ENCODE assay signal across 8 mouse cellular contexts in genomic region chr1:151343571-151344282, GRCm38 (mm10). TPM values are rescaled to one million over a fixed set of nuclear protein-coding genes. Genes with fewer than 3 reads are reported as not detected.
DNase-seq lines count a peak whose midpoint lies in the region; ATAC-seq lines count a peak whose summit lies in the region.

No protein-coding gene starts in this region.

- peak overlapping the region; percentile 95 for H3K27ac ChIP-seq in kidney, embryonic 15.5 days
- peak overlapping the region; percentile 79 for H3K27ac ChIP-seq in stomach, embryonic 15.5 days

- peak; percentile 15 for ATAC-seq in granulocyte monocyte progenitor cell, adult 5-6 weeks (replicated peaks; ENCODE audit: poor library complexity, severe bottlenecking)
- no peak for ATAC-seq in kidney, embryonic 15.5 days (replicated peaks; ENCODE audit: low FRiP score)
- peak; percentile 24 for ATAC-seq in megakaryocyte progenitor cell, adult 5-6 weeks (replicated peaks; ENCODE audit: poor library complexity)
- ATAC-seq in stomach, embryonic 15.5 days (ENCODE audit: insufficient read depth, low FRiP score, low read depth) = no peak

- WGBS in kidney, embryonic 15.5 days = under 1% methylated on average over 17 of the region's 17 CpGs
- 2% methylated on average over 17 of the region's 17 CpGs for WGBS in stomach, embryonic 15.5 days

- peak overlapping the region; percentile 75 for H3K4me2 ChIP-seq in kidney, embryonic 15.5 days
- H3K4me2 ChIP-seq in stomach, embryonic 15.5 days = peak overlapping the region; percentile 62

- intact Hi-C loops in gastrocnemius, postnatal 14 days (cut with DNase I; ENCODE audit: low total_unique reads) = no loop called here

- peak; percentile 11 for DNase-seq in gastrocnemius, adult 18-20 months (ENCODE audit: low spot score)
- no peak for DNase-seq in gastrocnemius, postnatal 14 days
- peak; percentile 37 for DNase-seq in c-Kit-positive CD71-positive TER-119-negative erythroid progenitor cells, embryonic 14.5 days (ENCODE audit: low read depth)
- no peak for DNase-seq in gastrocnemius, postnatal 25 days

- no peaks in the 10 kb centered on the region for H3K27me3 ChIP-seq in kidney, embryonic 15.5 days
- no peaks in the 10 kb centered on the region for H3K27me3 ChIP-seq in stomach, embryonic 15.5 days (replicated peaks)

- peaks cover 48% of the 10 kb centered on the region for H3K4me1 ChIP-seq in kidney, embryonic 15.5 days
- H3K4me1 ChIP-seq in stomach, embryonic 15.5 days = peaks cover 21% of the 10 kb centered on the region; the same call in 1 of the 2 replicates

- no peaks in the 10 kb centered on the region for H3K9me3 ChIP-seq in kidney, embryonic 15.5 days (replicated peaks)
- H3K9me3 ChIP-seq in stomach, embryonic 15.5 days = no peaks in the 10 kb centered on the region

- H3K4me3 ChIP-seq in kidney, embryonic 15.5 days (replicated peaks) = peak overlapping the region; percentile 92
- H3K4me3 ChIP-seq in stomach, embryonic 15.5 days (replicated peaks) = peak overlapping the region; percentile 85

- H3K9ac ChIP-seq in kidney, embryonic 15.5 days = peak overlapping the region; percentile 88
- 0 out of 2 replicates have a peak overlapping the region, but pooled peaks have one; percentile 18 for H3K9ac ChIP-seq in stomach, embryonic 15.5 days

- no peaks in the 10 kb centered on the region for H3K36me3 ChIP-seq in kidney, embryonic 15.5 days
- no peaks in the 10 kb centered on the region for H3K36me3 ChIP-seq in stomach, embryonic 15.5 days

RNA-seq across cellular contexts. Expression of gene Ivns1abp, which starts 0.6 kb away (rescaled TPM):
- 100 to 1,000 TPM; 113 to 161 TPM for total RNA-seq in gastrocnemius, adult 18-20 months (2021)
- 100 to 1,000 TPM; 109 TPM for total RNA-seq in gastrocnemius, postnatal 14 days (2021)
- total RNA-seq in granulocyte monocyte progenitor cell, adult 5-6 weeks (2014; fragmentation: Nextera tagmentation) = 284 and 329 TPM in 2 replicates
- total RNA-seq in granulocyte monocyte progenitor cell, adult 5-6 weeks (2017) = 441 and 484 TPM in 2 replicates
- polyA plus RNA-seq in kidney, embryonic 15.5 days (2015; fragmentation: Nextera tagmentation; extraction: Ambion mirVana) = 421 and 464 TPM in 2 replicates
- 277 and 293 TPM in 2 replicates for total RNA-seq in megakaryocyte progenitor cell, adult 5-6 weeks (2015)
- total RNA-seq in megakaryocyte progenitor cell, adult 5-6 weeks (2017) = 330 and 449 TPM in 2 replicates
- polyA plus RNA-seq in stomach, embryonic 15.5 days (2015; fragmentation: Nextera tagmentation; extraction: Ambion mirVana) = 206 and 241 TPM in 2 replicates
- 100 to 1,000 TPM in 1 of 2 experiments, 10 to 100 TPM in 1; 92.3 to 113 TPM for total RNA-seq in gastrocnemius, postnatal 25 days (2021)

Comparison
In these comparisons a context has a peak if more than half of its experiments do, and no peak if none do; other contexts are left out.
1. DNase-seq: peak in gastrocnemius, adult 18-20 months (single experiment) and c-Kit-positive CD71-positive TER-119-negative erythroid progenitor cells, embryonic 14.5 days (single experiment); none in gastrocnemius, postnatal 14 days (single experiment) and gastrocnemius, postnatal 25 days (single experiment).
2. ATAC-seq: peak in granulocyte monocyte progenitor cell, adult 5-6 weeks (single experiment) and megakaryocyte progenitor cell, adult 5-6 weeks (single experiment); none in kidney, embryonic 15.5 days (single experiment) and stomach, embryonic 15.5 days (single experiment).